Mouse (Mus musculus) retina, postnatal 7 days (tissue): Measurements from ENCODE around the gene Ran.
"Not testable (repeated sequence)": the region's sequence is repeated elsewhere in the genome, so short reads cannot be mapped to it uniquely, and the experiment has no call there.

Experiments used
- DNase-seq: peaks from one replicate; pipeline ENCODE4 v3.0.0-alpha.2; 2012; ENCODE audit warnings: low read depth, low spot score

The Ran gene

GRCm38 (mm10) chr5:129019497-129020299 lies at the start of gene Ran:
TSS of gene Ran (plus strand) at chr5:129020069.
- DNase-seq = peak; percentile 96

DNA sequence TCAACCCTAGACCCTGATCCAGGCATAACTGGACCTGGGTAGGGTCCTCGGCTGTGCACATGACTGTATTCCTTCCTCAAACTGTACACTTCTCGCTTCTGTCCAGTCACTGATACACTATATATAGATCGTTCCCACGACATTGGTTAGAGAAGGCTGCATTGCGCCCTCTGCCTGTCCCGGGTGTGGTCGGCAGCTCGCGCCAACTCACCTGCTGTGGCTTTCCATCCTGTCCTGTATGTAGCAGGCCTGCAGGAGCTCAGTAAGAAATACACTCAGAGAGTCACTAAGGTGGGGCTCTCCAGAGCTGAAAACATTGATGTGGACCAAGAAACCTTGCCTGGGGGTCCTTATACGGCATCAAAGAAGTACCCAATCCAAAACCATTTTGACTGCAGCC lies 49.0 kb upstream of the Ran start:
- no peak for DNase-seq

GRCm38 (mm10) chr5:128971298-128971697 lies 48.6 kb upstream of the Ran start:
- peak; percentile 68 for DNase-seq

- peak; percentile 51 for DNase-seq
Measured at GRCm38 (mm10) chr5:128976266-128976665, 43.6 kb upstream of the Ran start.

DNA sequence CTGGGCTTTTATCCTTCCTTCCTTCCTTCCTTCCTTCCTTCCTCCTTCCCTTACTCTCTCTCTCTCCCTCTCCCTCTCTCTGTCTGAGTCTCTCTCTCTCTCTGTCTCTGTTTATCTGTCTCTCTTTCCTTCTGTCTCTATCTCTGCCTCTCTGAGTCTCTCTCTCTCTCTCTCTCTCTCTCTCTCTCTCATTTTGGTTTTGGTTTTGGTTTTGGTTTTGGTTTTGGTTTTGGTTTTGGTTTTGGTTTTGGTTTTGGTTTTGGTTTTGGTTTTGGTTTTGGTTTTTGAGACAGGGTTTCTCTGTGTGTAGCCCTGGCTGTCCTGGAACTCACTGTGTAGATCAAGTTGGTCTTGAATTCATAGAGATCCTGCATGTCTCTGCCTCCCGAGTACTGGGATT lies 42.4 kb upstream of the Ran start:
- not testable (repeated sequence) for DNase-seq

- no peak for DNase-seq
Measured at GRCm38 (mm10) chr5:128978957-128979356, 40.9 kb upstream of the Ran start.

GRCm38 (mm10) chr5:128980857-128981256 lies 39.0 kb upstream of the Ran start:
- no peak for DNase-seq

- DNase-seq = peak; percentile 60
Measured at GRCm38 (mm10) chr5:128981607-128982006, 38.3 kb upstream of the Ran start.

- DNase-seq = no peak
Measured at GRCm38 (mm10) chr5:128984536-128984935, 35.3 kb upstream of the Ran start.

GRCm38 (mm10) chr5:128985946-128986345 lies 33.9 kb upstream of the Ran start:
- no peak for DNase-seq

DNA sequence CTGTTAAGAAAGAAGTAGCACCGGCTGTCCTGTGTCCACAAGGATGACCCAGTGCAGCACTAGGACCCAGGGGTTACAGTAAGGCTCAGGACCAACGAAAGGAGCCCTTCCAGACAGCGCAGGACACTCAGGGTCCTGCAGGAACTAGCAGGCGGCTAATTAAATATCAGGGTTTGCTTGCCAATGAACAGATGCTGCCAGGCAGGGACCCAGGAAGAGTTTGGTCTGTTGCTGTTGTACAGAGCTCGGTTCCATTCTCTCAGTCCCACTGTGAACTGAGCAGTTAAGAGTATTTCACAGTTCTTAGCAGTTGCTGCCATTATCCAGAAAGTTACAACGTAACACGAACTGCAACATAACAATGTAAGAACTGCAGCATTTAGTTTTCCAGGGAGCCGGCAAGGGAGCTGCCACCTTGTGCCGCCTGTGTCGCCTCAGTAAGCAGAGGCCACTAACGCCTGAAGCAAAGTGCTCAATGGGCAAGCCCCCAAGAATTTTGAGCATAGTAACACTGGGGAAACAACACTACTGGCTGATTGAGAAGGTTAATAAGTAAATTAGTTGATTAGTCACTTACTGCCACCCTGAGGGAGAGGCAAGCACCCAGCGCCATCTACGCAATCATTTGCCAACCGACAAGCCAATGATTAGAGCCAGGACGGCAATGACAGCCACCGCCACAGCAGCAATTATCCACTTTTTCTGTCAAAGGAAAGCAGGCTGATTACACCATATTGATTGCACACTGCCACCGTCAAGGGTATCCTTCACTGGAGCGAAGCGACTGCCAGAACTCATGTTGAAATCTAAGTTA lies 32.5 kb upstream of the Ran start:
- DNase-seq = no peak

DNA sequence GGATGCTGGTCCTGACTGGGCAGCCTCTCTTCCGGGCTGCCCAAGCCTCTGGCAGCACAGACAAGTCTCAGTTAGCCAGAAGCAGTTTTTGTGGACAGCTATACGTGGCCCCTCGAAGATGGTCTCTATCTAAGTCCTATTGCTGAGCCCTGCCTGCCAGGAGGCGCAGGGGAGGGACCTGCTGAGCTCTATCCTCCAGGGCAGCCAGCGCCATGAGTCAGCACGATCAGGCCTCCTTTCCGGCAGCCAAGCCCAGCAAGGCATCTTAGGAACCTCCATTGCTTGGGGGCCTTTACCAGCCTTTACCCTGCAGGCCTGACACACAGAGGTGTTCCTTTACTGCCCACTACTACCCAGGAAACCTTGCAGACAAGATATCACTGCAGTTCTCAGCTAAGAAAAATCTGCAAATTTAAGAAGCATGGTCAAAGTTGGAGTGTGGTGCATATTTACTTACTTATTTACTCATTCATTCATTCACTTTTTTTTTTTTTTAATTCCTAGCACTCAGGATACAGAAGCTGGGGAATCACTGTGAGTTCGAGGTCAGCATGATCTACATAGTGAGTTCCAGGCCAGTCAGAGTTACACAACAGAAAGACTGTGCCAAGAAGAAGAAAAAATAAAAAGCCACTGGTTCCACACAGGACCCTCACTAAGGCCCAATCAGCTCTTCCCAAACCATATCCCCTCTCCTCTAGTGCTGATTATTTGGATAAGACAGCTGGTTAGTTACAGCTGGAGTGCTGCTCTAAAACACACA lies 19.0 kb upstream of the Ran start:
- DNase-seq = no peak

- DNase-seq = no peak
Measured at GRCm38 (mm10) chr5:129002571-129003011, 17.3 kb upstream of the Ran start.

DNA sequence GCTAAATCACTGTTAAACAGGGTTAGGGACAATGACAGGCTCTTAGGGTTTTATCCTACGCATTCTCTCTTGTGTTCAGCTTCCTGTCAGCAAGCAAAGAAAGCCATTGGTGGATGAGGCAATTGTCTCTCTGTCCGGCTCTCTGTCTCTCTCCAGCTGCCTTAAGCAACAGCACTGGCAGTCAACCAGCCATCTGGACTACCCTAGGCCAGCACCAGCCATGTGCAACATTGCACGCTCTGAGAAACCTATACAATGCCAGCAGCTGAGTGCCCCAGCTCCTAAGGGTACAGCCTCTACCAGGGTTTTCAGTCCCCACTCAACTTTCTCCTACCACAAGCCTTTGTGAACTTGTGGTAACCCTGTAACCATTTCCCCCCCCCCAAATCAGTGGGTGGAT lies 14.5 kb upstream of the Ran start:
- DNase-seq = no peak

DNA sequence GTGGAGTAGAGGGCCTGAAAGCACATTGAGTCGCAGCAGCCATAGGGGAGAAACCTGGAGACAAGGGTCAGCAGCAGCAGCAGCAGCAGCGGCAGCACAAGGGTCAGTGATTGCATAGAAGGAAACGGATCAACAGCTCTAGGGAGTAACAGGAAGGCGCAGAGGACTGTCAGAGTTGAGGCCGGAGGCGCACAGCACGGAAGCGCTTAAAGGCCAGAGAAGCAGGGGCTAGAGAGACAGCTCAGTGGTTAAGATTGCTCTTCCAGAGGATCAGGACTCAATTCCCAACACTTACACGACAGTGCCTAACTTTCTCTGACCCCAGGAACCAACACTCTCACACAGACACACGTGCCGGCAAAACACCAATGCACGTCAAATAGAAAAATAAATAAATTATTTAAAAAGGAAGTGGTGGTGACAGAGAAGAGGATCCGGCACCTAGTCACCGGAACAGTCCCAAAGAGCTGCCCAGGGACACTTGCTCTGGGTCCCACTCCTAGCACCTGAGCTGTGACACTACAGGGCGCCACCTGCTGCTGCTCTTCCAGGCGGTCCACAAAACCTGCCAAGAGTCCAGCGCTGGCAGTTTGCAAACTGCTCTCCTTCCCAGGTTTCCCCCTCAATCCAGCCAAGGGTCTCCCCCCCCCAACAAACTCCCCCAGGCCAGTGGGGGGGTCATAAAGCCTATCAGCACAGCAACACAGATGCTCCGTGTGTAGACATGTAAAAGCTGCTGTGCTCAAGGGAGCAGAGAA lies 13.7 kb upstream of the Ran start:
- no peak for DNase-seq

DNA sequence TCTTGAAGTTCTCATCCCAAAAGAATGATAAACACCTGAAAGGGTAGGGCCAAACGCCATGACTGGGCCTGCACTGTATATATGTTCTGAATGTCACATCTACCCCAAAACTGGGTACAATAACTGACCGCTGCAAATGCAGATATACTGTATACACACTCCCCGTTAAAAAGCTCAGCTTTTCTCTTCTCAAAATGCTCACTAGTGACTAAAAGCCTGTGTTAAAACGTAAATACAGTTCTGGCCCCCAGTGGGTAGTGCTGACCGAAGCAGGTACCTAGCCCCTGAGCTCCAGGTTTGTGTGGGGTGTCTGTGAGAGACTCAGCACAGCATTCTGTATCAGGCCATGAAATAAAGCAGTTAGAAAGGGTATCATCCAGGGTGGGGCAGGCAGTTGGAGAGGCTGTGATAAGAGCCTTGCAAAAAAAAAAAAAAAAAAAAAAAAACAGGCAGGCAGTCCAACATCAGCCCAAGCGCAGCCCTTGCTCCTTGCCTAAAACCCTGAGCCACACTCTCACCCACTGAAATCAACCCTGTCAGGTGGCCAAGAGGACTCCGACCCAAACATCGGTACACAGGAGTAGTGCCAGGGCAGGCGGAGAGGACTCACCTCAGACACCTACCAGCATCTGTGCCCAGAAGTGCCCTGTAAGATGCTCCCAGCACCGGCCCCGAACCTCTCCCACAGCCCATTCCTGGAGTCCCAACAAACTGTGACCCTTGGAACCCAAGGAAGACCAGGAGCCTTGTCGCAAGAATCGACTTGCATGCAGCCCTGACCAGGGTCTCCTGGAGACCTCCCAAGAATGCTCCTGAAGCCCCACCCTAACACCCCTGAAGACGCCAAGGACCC lies 12.5 kb upstream of the Ran start:
- DNase-seq = no peak

DNA sequence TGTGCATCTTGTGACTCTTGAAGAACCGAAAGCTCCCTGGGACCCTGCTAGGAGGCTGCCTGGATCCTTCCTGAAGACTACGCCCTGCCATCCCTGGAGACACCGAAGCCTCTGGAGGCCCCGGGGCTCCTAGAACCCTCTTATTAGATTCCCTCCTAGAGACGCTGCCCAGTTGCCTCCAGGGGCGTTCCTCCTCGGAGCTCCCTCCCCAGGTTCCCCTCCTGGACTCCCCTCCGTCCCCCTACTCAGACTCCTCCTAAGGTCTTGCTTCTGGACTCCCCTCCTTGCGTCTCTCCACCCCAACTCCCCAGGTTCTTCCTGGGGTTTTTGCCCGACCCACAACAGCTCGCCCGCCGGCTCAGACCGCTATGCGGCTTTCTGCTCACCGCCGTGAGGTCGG lies 11.9 kb upstream of the Ran start:
- DNase-seq = no peak

- peak; percentile 81 for DNase-seq
Measured at GRCm38 (mm10) chr5:129008412-129008826, 11.4 kb upstream of the Ran start, which contains the start of gene Stx2. TSS of gene Stx2 (minus strand) at chr5:129008574.

DNA sequence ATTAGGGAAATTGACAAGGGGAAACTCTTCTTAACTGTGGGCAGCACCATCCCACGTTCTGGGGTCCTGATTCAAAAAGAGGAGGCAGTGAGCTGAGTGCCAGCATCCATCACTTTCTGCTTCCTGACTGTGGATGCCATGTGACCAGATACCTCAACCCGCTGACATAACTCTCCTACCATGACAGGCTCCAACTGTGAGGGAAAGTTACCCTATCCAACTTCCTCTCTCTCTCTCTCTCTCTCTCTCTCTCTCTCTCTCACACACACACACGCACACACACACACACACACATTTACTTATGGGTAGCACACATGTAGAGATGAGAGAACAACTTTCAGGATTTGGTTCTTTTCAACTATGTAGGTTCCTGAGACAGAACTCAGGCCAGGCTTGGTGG lies 10.3 kb upstream of the Ran start:
- no peak for DNase-seq

DNA sequence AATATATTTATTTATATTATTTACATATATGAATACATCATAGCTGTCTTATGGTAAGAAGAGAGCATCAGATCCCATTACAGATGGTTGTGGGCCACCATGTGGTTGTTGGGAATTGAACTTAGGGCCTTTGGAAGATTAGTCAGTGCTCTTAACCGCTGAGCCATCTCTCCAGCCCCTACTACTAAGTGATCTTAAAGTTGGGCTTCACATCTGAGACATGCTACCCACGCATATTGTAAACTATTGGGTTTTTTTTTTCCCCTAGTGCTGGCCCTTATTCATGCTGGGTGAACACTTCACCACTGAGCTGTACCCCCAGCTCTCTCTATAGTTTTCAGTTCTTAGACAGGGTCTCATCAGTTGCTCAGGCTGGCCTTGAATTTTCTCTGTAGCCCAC lies 8.9 kb upstream of the Ran start:
- no peak for DNase-seq
